Mouse (Mus musculus): ENCODE data around the gene Ndufs2. TPM values are rescaled to one million over a fixed set of nuclear protein-coding genes. Genes with fewer than 3 reads are reported as not detected.

Ndufs2 gene
- total and polyA plus RNA-seq, 3 experiments = 101 to 300 (median 219) TPM

DNA sequence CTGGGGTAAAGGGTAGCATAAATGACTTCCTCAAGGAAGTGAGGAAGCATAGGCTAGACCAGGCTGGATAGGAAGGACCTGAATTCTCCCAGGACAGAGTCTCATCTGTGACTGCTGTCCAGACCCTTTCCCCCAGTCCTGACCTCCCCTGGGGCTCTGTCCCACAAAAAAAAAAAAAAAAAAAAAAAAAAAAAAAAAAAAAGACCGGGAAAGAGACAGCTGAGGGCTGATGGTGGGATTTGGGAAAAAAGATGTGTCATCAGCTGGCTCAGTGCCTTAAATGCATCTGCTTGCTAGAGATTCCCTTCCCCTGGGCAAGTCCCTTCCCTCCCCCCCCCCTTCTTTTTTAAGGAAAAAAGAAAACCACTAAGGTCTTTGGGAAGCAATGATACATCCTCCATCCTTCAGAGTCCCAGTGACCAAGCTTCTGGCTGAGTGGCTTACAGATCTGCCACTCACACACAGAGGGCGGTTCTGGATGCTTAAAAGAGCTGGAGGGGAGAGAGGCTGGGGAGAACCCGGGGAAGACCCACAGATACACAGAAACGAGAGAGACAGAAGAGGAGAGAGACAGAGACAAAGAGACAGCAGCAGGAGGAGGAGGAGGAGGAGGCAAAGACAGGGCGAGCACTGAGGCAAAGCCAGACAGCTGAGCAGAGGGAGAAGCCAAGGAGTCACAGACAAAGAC, 1.1 kb downstream of the Ndufs2 start, which contains the start of gene Adamts4:
Adamts4 (plus strand) TSS at position 509 of the 688 bp plus-strand sequence.
- TF ChIP-seq CTCF (IDR thresholded peaks at IDR 0.05; ENCODE audit: low read depth, low read length) (no peak), POLR2AphosphoS5 (IDR thresholded peaks at IDR 0.05; ENCODE audit: insufficient replicate concordance, low read depth, low read length) (no peak), GATA1 (IDR thresholded peaks at IDR 0.05; ENCODE audit: borderline replicate concordance, low read length) (no peak), GATA2 (IDR thresholded peaks at IDR 0.05; ENCODE audit: borderline replicate concordance, low read depth, low read length) (no peak), TAL1 (conservative IDR thresholded peaks at IDR 0.05; ENCODE audit: low read depth, low read length) (no peak)
- Histone ChIP-seq H3K4me3 (ENCODE audit: low read depth, low read length) (peak within 1 kb of the TSS; percentile 9; the same call in 1 of the 2 replicates), H3K27me3 (ENCODE audit: insufficient read depth, low read length) (peaks cover 43% of the 10 kb centered on the region), H3K4me1 (ENCODE audit: insufficient read depth, low read depth, low read length) (peaks cover 59% of the 10 kb centered on the region), H3K9me3 (replicated peaks) (no peaks in the 10 kb centered on the region), H3K36me3 (replicated peaks) (peaks cover 7% of the 10 kb centered on the region)
- no peak for DNase-seq (ENCODE audit: low spot score)
- ATAC-seq (ENCODE audit: extremely low read depth, insufficient number of reproducible peaks, low FRiP score, poor library complexity, severe bottlenecking) = no peak

DNA sequence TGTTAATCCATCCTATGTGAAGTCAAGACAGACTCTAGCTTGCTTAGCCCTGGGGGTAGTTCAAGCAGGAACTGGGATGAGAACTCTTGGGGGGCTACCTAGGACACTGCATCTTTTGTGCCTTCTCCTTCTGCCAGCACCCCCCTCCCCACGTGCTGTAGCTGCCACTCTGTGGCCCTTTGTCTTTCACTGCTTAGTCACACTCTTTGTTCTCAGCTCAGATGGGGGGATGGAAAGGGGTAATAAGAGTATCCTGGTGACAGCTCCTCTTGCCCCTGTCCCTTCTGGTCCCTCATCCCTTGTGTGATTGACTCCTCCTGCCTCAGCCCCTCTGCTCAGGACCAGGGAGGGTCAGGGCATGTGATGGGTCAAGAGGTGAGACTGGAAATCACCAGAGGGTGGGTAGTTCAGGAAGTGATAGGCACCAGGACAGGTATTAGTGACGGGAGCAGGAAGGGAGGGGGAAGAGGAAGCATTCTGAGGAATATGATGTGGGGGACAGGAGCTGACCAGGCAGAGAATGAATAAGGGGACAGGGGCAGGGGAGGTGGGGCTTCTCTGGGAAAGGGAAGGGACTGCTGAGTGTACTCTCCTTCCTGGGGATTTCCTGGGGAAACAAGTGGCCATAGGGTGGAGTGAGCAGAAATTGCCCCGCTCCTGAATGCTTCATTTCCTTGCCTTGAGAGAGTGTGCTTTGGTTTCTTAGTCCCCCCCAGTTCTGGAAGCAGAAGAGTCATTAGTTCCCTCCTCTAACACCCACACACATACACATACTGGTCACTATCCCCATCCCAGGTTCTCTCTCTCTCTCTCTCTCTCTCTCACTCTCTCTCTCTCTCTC, 2.6 kb downstream of the Ndufs2 start:
- Histone ChIP-seq H3K27me3 (ENCODE audit: insufficient read depth, low read length) (peaks cover 35% of the 10 kb centered on the region), H3K9me3 (replicated peaks) (no peaks in the 10 kb centered on the region), H3K4me1 (ENCODE audit: insufficient read depth, low read depth, low read length) (peaks cover 64% of the 10 kb centered on the region), H3K36me3 (replicated peaks) (peaks cover 18% of the 10 kb centered on the region), H3K4me3 (ENCODE audit: low read depth, low read length) (no peak overlapping the region)
- no peak for TF ChIP-seq TAL1 (conservative IDR thresholded peaks at IDR 0.05; ENCODE audit: low read depth, low read length)
- TF ChIP-seq GATA2 (IDR thresholded peaks at IDR 0.05; ENCODE audit: borderline replicate concordance, low read depth, low read length) = no peak
- TF ChIP-seq POLR2AphosphoS5 (IDR thresholded peaks at IDR 0.05; ENCODE audit: insufficient replicate concordance, low read depth, low read length) = no peak
- no peak for TF ChIP-seq GATA1 (IDR thresholded peaks at IDR 0.05; ENCODE audit: borderline replicate concordance, low read length)
- TF ChIP-seq CTCF (IDR thresholded peaks at IDR 0.05; ENCODE audit: low read depth, low read length) = no peak
- DNase-seq (ENCODE audit: low spot score) = no peak
- ATAC-seq (ENCODE audit: extremely low read depth, insufficient number of reproducible peaks, low FRiP score, poor library complexity, severe bottlenecking) = no peak

DNA sequence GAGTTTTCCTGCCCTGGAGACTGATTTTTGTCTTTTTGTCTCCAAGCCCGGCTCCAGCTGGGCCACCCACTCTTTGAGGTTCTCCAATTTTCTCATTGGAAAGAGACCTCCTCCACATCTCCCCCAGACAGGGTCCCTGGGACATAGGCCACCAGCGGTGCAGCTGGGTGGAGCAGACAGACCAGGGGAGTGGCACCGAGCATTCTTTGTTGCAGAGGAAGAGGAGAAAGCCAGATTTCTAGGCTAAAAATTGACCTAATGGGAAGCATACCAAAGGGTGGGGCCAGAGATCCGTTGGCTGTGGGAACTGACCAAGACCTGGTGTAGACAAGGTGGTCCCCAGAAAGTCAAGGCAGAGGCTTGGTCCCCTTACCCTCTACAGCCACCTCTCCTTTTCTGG, 3.3 kb downstream of the Ndufs2 start:
- DNase-seq (ENCODE audit: low spot score) (no peak), ATAC-seq (ENCODE audit: extremely low read depth, insufficient number of reproducible peaks, low FRiP score, poor library complexity, severe bottlenecking) (no peak)
- Histone ChIP-seq H3K4me3 (ENCODE audit: low read depth, low read length) (peak overlapping the region; percentile 83; the same call in 1 of the 2 replicates), H3K27me3 (ENCODE audit: insufficient read depth, low read length) (peaks cover 32% of the 10 kb centered on the region), H3K36me3 (replicated peaks) (peaks cover 24% of the 10 kb centered on the region), H3K9me3 (replicated peaks) (no peaks in the 10 kb centered on the region), H3K4me1 (ENCODE audit: insufficient read depth, low read depth, low read length) (peaks cover 67% of the 10 kb centered on the region)
- TF ChIP-seq TAL1 (conservative IDR thresholded peaks at IDR 0.05; ENCODE audit: low read depth, low read length) (no peak), GATA1 (IDR thresholded peaks at IDR 0.05; ENCODE audit: borderline replicate concordance, low read length) (no peak), CTCF (IDR thresholded peaks at IDR 0.05; ENCODE audit: low read depth, low read length) (no peak), GATA2 (IDR thresholded peaks at IDR 0.05; ENCODE audit: borderline replicate concordance, low read depth, low read length) (no peak), POLR2AphosphoS5 (IDR thresholded peaks at IDR 0.05; ENCODE audit: insufficient replicate concordance, low read depth, low read length) (no peak)

DNA sequence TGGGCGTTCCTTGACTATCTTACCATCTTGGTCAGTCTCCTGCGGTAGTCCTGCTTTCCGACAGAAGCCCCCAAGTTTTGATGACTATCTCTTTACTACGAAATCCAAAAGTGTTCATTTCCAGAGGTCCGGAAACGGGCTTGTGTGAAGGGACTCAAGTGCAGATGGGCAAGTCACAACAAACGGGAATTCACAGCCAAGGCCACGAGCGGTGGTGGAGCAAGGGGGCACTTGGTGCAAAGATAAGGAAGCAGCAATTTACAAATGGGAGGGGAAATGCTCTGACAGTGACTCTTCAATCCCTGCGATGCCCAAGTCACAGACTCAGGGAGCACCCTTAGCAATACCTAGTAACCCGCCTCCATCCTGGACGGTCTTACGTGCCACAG, 3.7 kb downstream of the Ndufs2 start:
- Histone ChIP-seq H3K4me1 (ENCODE audit: insufficient read depth, low read depth, low read length) (peaks cover 67% of the 10 kb centered on the region), H3K36me3 (replicated peaks) (peaks cover 29% of the 10 kb centered on the region), H3K27me3 (ENCODE audit: insufficient read depth, low read length) (peaks cover 27% of the 10 kb centered on the region), H3K9me3 (replicated peaks) (no peaks in the 10 kb centered on the region), H3K4me3 (ENCODE audit: low read depth, low read length) (peak overlapping the region; percentile 83)
- ATAC-seq (ENCODE audit: extremely low read depth, insufficient number of reproducible peaks, low FRiP score, poor library complexity, severe bottlenecking) = peak; percentile 19; the same call in 1 of the 2 replicates
- TF ChIP-seq POLR2AphosphoS5 (IDR thresholded peaks at IDR 0.05; ENCODE audit: insufficient replicate concordance, low read depth, low read length) (no peak), TAL1 (conservative IDR thresholded peaks at IDR 0.05; ENCODE audit: low read depth, low read length) (no peak), CTCF (IDR thresholded peaks at IDR 0.05; ENCODE audit: low read depth, low read length) (no peak), GATA2 (IDR thresholded peaks at IDR 0.05; ENCODE audit: borderline replicate concordance, low read depth, low read length) (no peak), GATA1 (IDR thresholded peaks at IDR 0.05; ENCODE audit: borderline replicate concordance, low read length) (no peak)
- peak; percentile 54 for DNase-seq (ENCODE audit: low spot score)

DNA sequence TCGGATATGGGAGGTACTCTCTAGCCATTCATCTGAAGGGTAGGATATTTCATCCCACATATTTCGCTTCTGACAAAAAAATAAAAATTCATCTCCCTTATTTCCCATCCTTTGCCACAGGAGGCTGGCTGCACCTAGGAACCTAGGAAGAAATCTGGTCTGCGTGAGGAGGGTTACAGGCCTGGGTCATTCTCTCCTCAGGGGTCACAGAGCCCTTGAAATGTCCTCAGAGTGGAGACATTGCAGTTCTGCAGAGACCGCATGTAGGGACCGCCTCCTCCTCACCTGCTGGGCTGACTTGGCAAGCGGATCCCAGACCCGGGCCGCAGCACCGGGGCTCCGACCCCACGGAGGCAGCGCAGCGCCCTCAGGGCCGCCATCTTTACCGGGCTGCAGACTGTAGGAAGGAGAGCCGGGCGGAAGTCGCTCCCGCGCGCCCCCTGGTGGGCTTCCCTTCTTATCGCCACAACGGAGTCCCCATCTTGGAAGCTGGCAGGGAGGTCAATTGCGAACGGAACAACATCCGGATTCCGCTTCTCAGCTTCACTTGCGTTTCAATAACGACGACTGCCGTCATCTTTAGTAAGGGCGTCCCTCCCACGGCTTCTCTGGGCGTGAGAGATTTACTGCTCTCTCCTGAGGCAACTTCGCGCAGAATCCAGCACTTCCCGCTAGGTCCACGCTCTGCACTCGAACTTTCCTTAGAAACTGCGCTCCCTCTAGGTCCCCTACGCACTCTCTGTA, 4.3 kb downstream of the Ndufs2 start:
- Histone ChIP-seq H3K4me3 (ENCODE audit: low read depth, low read length) (peak overlapping the region; percentile 83), H3K36me3 (replicated peaks) (peaks cover 33% of the 10 kb centered on the region), H3K9me3 (replicated peaks) (no peaks in the 10 kb centered on the region), H3K4me1 (ENCODE audit: insufficient read depth, low read depth, low read length) (peaks cover 62% of the 10 kb centered on the region), H3K27me3 (ENCODE audit: insufficient read depth, low read length) (peaks cover 21% of the 10 kb centered on the region)
- ATAC-seq (ENCODE audit: extremely low read depth, insufficient number of reproducible peaks, low FRiP score, poor library complexity, severe bottlenecking) = peak; percentile 90
- no peak for TF ChIP-seq POLR2AphosphoS5 (IDR thresholded peaks at IDR 0.05; ENCODE audit: insufficient replicate concordance, low read depth, low read length)
- TF ChIP-seq TAL1 (conservative IDR thresholded peaks at IDR 0.05; ENCODE audit: low read depth, low read length) = no peak
- TF ChIP-seq GATA2 (IDR thresholded peaks at IDR 0.05; ENCODE audit: borderline replicate concordance, low read depth, low read length) = no peak
- peak; percentile 65 for TF ChIP-seq CTCF (IDR thresholded peaks at IDR 0.05; ENCODE audit: low read depth, low read length)
- TF ChIP-seq GATA1 (IDR thresholded peaks at IDR 0.05; ENCODE audit: borderline replicate concordance, low read length) = no peak
- peak; percentile 93 for DNase-seq (ENCODE audit: low spot score)

All from G1E (cell line).